Mouse (Mus musculus) spleen, postnatal 10 days (tissue): ENCODE results near the gene Phactr1.

ENCODE experiments used
- DNase-seq, 2 experiments: peaks; one replicate each; pipeline ENCODE4 v3.0.0; 2021 to 2022; ENCODE audit warnings: low spot score in 2 of 2

Gene Phactr1

GRCm38 (mm10) chr13:43124683-43125074 is 444.3 kb downstream of the Phactr1 start:
- DNase-seq: no peak

GRCm38 (mm10) chr13:43130161-43130560 is 449.7 kb downstream of the Phactr1 start:
- DNase-seq: no peak

GRCm38 (mm10) chr13:43131741-43132191 is 451.3 kb downstream of the Phactr1 start:
- DNase-seq: no peak

- no peak for DNase-seq
Observed at GRCm38 (mm10) chr13:43132859-43133258, 452.4 kb downstream of the Phactr1 start.

- DNase-seq: no peak
Observed at GRCm38 (mm10) chr13:43133400-43133799, 453.0 kb downstream of the Phactr1 start.

GRCm38 (mm10) chr13:43134468-43134867 is 454.0 kb downstream of the Phactr1 start:
- DNase-seq: no peak

- DNase-seq: no peak
Observed at GRCm38 (mm10) chr13:43144720-43145418, 464.4 kb downstream of the Phactr1 start.

GRCm38 (mm10) chr13:43146515-43147258 is 466.3 kb downstream of the Phactr1 start:
- DNase-seq: no peak

GRCm38 (mm10) chr13:43148692-43149091 is 468.3 kb downstream of the Phactr1 start:
- no peak for DNase-seq

- no peak for DNase-seq
Observed at GRCm38 (mm10) chr13:43149661-43150060, 469.2 kb downstream of the Phactr1 start.

GRCm38 (mm10) chr13:43152005-43152520 is 471.6 kb downstream of the Phactr1 start:
- DNase-seq: no peak

GRCm38 (mm10) chr13:43157370-43157769 is 476.9 kb downstream of the Phactr1 start:
- no peak for DNase-seq

GRCm38 (mm10) chr13:43158281-43158680 is 477.9 kb downstream of the Phactr1 start:
- DNase-seq: no peak

GRCm38 (mm10) chr13:43159429-43159828 is 479.0 kb downstream of the Phactr1 start:
- DNase-seq: no peak

- no peak for DNase-seq
Observed at GRCm38 (mm10) chr13:43167721-43168120, 487.3 kb downstream of the Phactr1 start.

GRCm38 (mm10) chr13:43171020-43171710 is 490.7 kb downstream of the Phactr1 start, which contains the start of gene Tbc1d7:
Gene Tbc1d7 (minus strand): TSS chr13:43171501.
- peak; percentile 97 to 99 for DNase-seq

- DNase-seq: peak in 1 of 2 experiments; percentile 52
Observed at GRCm38 (mm10) chr13:43172036-43172713, 491.8 kb downstream of the Phactr1 start.

GRCm38 (mm10) chr13:43173262-43173661 is 492.8 kb downstream of the Phactr1 start:
- DNase-seq: peak; percentile 68 to 79

- DNase-seq: no peak
Observed at GRCm38 (mm10) chr13:43176676-43177075, 496.3 kb downstream of the Phactr1 start.

- no peak for DNase-seq
Observed at GRCm38 (mm10) chr13:43177317-43177716, 496.9 kb downstream of the Phactr1 start.

- DNase-seq: peak in 1 of 2 experiments; percentile 49
Observed at GRCm38 (mm10) chr13:43181104-43181503, 500.7 kb downstream of the Phactr1 start.
